Mouse (Mus musculus) spleen, adult 2 months (tissue): Measurements from ENCODE around the gene Gpatch1.

Experiments used
- CTCF ChIP-seq: fragments of 200-500 bp; IDR thresholded peaks from 2 replicates; pipeline ENCODE4 v1.5.1; 2011; ENCODE audit warnings: mild to moderate bottlenecking, inconsistent platforms; ENCODE audit not compliant: insufficient read depth, insufficient read length, insufficient replicate concordance; ENCODE audit errors: extremely low read depth
- POLR2A ChIP-seq: fragments of 200-500 bp; IDR thresholded peaks from 2 replicates; pipeline ENCODE4 v1.6.1; 2011; ENCODE audit warnings: low read depth, low read length, inconsistent platforms

GRCm38 (mm10) chr7:35297886-35298285 is 20.4 kb downstream of the Gpatch1 start:
- no peak for TF ChIP-seq CTCF
- no peak for TF ChIP-seq POLR2A
